ENCODE assay signal across 8 mouse cellular contexts in the genomic region with DNA sequence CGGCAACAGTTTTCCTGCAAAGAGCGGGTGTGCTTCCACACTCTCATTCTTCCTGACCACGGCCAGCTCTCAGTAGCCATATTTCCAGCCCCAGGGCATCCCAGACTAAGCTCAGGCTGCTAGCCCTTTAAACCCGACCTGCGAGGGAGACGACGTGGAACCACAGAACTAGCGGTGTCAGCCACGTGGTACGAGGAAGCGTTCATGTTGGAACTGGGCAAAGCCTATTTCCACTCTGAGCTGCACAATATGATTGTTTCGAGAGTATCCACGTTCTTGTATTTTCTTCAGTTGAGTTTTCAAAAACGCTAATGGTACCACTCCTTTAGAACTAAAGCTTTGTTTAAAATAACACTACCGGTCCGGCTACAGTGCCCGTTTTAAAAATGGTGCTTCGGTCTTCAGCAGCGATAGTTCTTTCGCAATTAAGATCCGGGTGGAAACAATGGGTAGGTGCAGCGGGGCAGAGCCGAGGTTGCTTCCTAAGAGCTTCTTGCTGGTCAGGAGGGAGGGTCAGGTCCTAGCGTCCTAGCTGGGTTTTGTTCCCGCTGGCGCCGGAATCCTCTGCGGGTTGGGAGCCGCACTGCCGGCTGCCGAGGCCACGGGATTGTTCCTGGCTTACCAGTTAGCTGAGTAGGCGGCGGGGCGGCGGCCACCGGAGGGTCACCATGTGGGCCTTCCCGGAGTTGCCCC. TPM values are rescaled to one million over a fixed set of nuclear protein-coding genes. Genes with fewer than 3 reads are reported as not detected.
DNase-seq lines count a peak whose midpoint lies in the region; ATAC-seq and TF ChIP-seq lines count a peak whose summit lies in the region.

No protein-coding gene starts in this region.

- no peaks in the 10 kb centered on the region for H3K9me3 ChIP-seq in G1E (replicated peaks)
- no peaks in the 10 kb centered on the region for H3K9me3 ChIP-seq in forebrain, embryonic 16.5 days (ENCODE audit: control insufficient read depth, low read length)
- H3K9me3 ChIP-seq in neural tube, embryonic 15.5 days (replicated peaks) = no peaks in the 10 kb centered on the region

- peak overlapping the region; percentile 70 for H3K4me2 ChIP-seq in forebrain, embryonic 16.5 days (ENCODE audit: low read length)
- peak overlapping the region; percentile 91 for H3K4me2 ChIP-seq in neural tube, embryonic 15.5 days

- WGBS in cerebellum, adult 2 months = under 1% methylated on average over 38 of the region's 38 CpGs
- under 1% methylated on average over 38 of the region's 38 CpGs for WGBS in forebrain, embryonic 16.5 days
- under 1% methylated on average over 38 of the region's 38 CpGs for WGBS in neural tube, embryonic 15.5 days

- TF ChIP-seq POLR2A in cerebellum, adult 2 months (IDR thresholded peaks at IDR 0.05; ENCODE audit: borderline replicate concordance, insufficient read depth, low read length) = peak; percentile 65; the same call in 1 of the 2 replicates

- peaks cover 36% of the 10 kb centered on the region for H3K4me1 ChIP-seq in G1E (ENCODE audit: insufficient read depth, low read depth, low read length)
- 0 out of 2 replicates have a peak, but pooled peaks cover 3% of the 10 kb centered on the region for H3K4me1 ChIP-seq in cerebellum, adult 2 months (ENCODE audit: control insufficient read depth, insufficient read depth, low read length)
- H3K4me1 ChIP-seq in forebrain, embryonic 16.5 days (replicated peaks; ENCODE audit: control insufficient read depth, insufficient read depth, low read length) = peaks cover 16% of the 10 kb centered on the region
- peaks cover 19% of the 10 kb centered on the region for H3K4me1 ChIP-seq in neural tube, embryonic 15.5 days

- peak; percentile 58 for DNase-seq in G1E (ENCODE audit: low spot score)
- peak; percentile 86 to 92 for DNase-seq in cerebellum, adult 2 months
- peak; percentile 78 for DNase-seq in heart, postnatal 25 days (ENCODE audit: low spot score)
- DNase-seq in layer of hippocampus, adult 11-12 months (ENCODE audit: low spot score) = peak; percentile 89
- DNase-seq in lung, adult 18-20 months = peak; percentile 90 to 92
- peak; percentile 77 for DNase-seq in testis, postnatal 10 days (ENCODE audit: low spot score)

- peaks cover 36% of the 10 kb centered on the region for H3K36me3 ChIP-seq in G1E (replicated peaks)
- peaks cover 3% of the 10 kb centered on the region for H3K36me3 ChIP-seq in forebrain, embryonic 16.5 days (ENCODE audit: control insufficient read depth, insufficient read depth)
- peaks cover 26% of the 10 kb centered on the region for H3K36me3 ChIP-seq in neural tube, embryonic 15.5 days

- TF ChIP-seq CTCF in G1E (IDR thresholded peaks at IDR 0.05; ENCODE audit: low read depth, low read length) = no peak
- TF ChIP-seq CTCF in cerebellum, adult 2 months (IDR thresholded peaks at IDR 0.05; ENCODE audit: borderline replicate concordance, insufficient read depth, low read depth, low read length) = no peak

- peak overlapping the region; percentile 54 for H3K27ac ChIP-seq in cerebellum, adult 2 months (ENCODE audit: insufficient read depth, low read length)
- H3K27ac ChIP-seq in forebrain, embryonic 16.5 days (ENCODE audit: low read length) = peak overlapping the region; percentile 92
- H3K27ac ChIP-seq in neural tube, embryonic 15.5 days (replicated peaks) = peak overlapping the region; percentile 93

- no peaks in the 10 kb centered on the region for H3K27me3 ChIP-seq in G1E (ENCODE audit: insufficient read depth, low read length)
- no peaks in the 10 kb centered on the region for H3K27me3 ChIP-seq in cerebellum, adult 2 months (ENCODE audit: control insufficient read depth, insufficient read depth, low read length)
- no peaks in the 10 kb centered on the region for H3K27me3 ChIP-seq in forebrain, embryonic 16.5 days (replicated peaks; ENCODE audit: control insufficient read depth, insufficient read depth, low read length)
- H3K27me3 ChIP-seq in neural tube, embryonic 15.5 days (replicated peaks) = no peaks in the 10 kb centered on the region

- H3K4me3 ChIP-seq in G1E (ENCODE audit: low read depth, low read length) = peak overlapping the region; percentile 90
- H3K4me3 ChIP-seq in cerebellum, adult 2 months (replicated peaks; ENCODE audit: insufficient read depth, low read depth, low read length) = peak overlapping the region; percentile 70
- peak overlapping the region; percentile 93 for H3K4me3 ChIP-seq in forebrain, embryonic 16.5 days (replicated peaks; ENCODE audit: low read length)
- H3K4me3 ChIP-seq in neural tube, embryonic 15.5 days (replicated peaks) = peak overlapping the region; percentile 85

- intact Hi-C loops in heart, postnatal 25 days (cut with DNase I) = loop anchor here (2.0 kb wide), 1 partner anchor 22 kb away; the partner anchor contains the start of gene Hinfp

- H3K9ac ChIP-seq in forebrain, embryonic 16.5 days (replicated peaks; ENCODE audit: low read depth, low read length) = peak overlapping the region; percentile 92
- H3K9ac ChIP-seq in neural tube, embryonic 15.5 days (replicated peaks) = peak overlapping the region; percentile 93

- ATAC-seq in G1E (ENCODE audit: extremely low read depth, insufficient number of reproducible peaks, low FRiP score, poor library complexity, severe bottlenecking) = peak; percentile 64
- peak; percentile 94 for ATAC-seq in forebrain, embryonic 16.5 days
- peak; percentile 95 for ATAC-seq in neural tube, embryonic 15.5 days (ENCODE audit: low FRiP score)

RNA-seq across cellular contexts. Expression of gene Dpagt1, which starts 0.7 kb away (rescaled TPM):
- 33.6 and 36.5 TPM in 2 replicates for total RNA-seq in G1E (2014; fragmentation: Nextera tagmentation)
- total RNA-seq in G1E (2017) = 11.8 and 12.3 TPM in 2 replicates
- 6.5 and 6.8 TPM in 2 replicates for polyA plus RNA-seq in G1E (2012)
- 23.5 and 23.6 TPM in 2 replicates for polyA plus RNA-seq in cerebellum, adult 2 months (2012; rRNA removed)
- 35.2 and 35.7 TPM in 2 replicates for polyA plus RNA-seq in forebrain, embryonic 16.5 days (2015; fragmentation: Nextera tagmentation; extraction: Ambion mirVana)
- total RNA-seq in heart, postnatal 25 days (2021) = 10 to 100 TPM; 18.6 to 19.6 TPM
- 30.5 and 34.0 TPM in 2 replicates for polyA plus RNA-seq in neural tube, embryonic 15.5 days (2015; fragmentation: Nextera tagmentation; extraction: Ambion mirVana)

RNA-seq across cellular contexts. Expression of gene C2cd2l, which starts 6.4 kb away (rescaled TPM):
- total RNA-seq in G1E (2014; fragmentation: Nextera tagmentation) (9.5 and 19.3 TPM in 2 replicates), G1E (2017) (6.3 TPM in 2 replicates)
- polyA plus RNA-seq in G1E (2012) = 35.8 and 40.9 TPM in 2 replicates
- 112 and 113 TPM in 2 replicates for polyA plus RNA-seq in cerebellum, adult 2 months (2012; rRNA removed)
- polyA plus RNA-seq in forebrain, embryonic 16.5 days (2015; fragmentation: Nextera tagmentation; extraction: Ambion mirVana) = 29.0 and 31.4 TPM in 2 replicates
- 10 to 100 TPM; 11.7 to 13.9 TPM for total RNA-seq in heart, postnatal 25 days (2021)
- polyA plus RNA-seq in neural tube, embryonic 15.5 days (2015; fragmentation: Nextera tagmentation; extraction: Ambion mirVana) = 21.7 and 24.3 TPM in 2 replicates

RNA-seq across cellular contexts. Expression of gene H2afx, which starts 8.0 kb away (rescaled TPM):
- total RNA-seq in G1E (2014; fragmentation: Nextera tagmentation) (227 and 235 TPM in 2 replicates), G1E (2017) (240 and 251 TPM in 2 replicates)
- polyA plus RNA-seq in G1E (2012) = 762 and 998 TPM in 2 replicates
- 63.1 and 63.5 TPM in 2 replicates for polyA plus RNA-seq in cerebellum, adult 2 months (2012; rRNA removed)
- polyA plus RNA-seq in forebrain, embryonic 16.5 days (2015; fragmentation: Nextera tagmentation; extraction: Ambion mirVana) = 182 and 199 TPM in 2 replicates
- 10 to 100 TPM; 14.6 to 15.6 TPM for total RNA-seq in heart, postnatal 25 days (2021)
- 108 and 149 TPM in 2 replicates for polyA plus RNA-seq in neural tube, embryonic 15.5 days (2015; fragmentation: Nextera tagmentation; extraction: Ambion mirVana)

RNA-seq across cellular contexts. Expression of gene Hmbs, which starts 17.5 kb away (rescaled TPM):
- total RNA-seq in G1E (2014; fragmentation: Nextera tagmentation) (82.7 and 175 TPM in 2 replicates), G1E (2017) (108 and 148 TPM in 2 replicates)
- 86.9 and 90.1 TPM in 2 replicates for polyA plus RNA-seq in G1E (2012)
- 32.2 and 35.4 TPM in 2 replicates for polyA plus RNA-seq in cerebellum, adult 2 months (2012; rRNA removed)
- polyA plus RNA-seq in forebrain, embryonic 16.5 days (2015; fragmentation: Nextera tagmentation; extraction: Ambion mirVana) = 64.3 and 64.7 TPM in 2 replicates
- total RNA-seq in heart, postnatal 25 days (2021) = 10 to 100 TPM; 46.3 to 47.0 TPM
- 58.3 and 62.5 TPM in 2 replicates for polyA plus RNA-seq in neural tube, embryonic 15.5 days (2015; fragmentation: Nextera tagmentation; extraction: Ambion mirVana)

RNA-seq across cellular contexts. Expression of gene Hinfp, which starts 21.0 kb away (rescaled TPM):
- total RNA-seq in G1E (2014; fragmentation: Nextera tagmentation) = 26.3 and 46.1 TPM in 2 replicates
- total RNA-seq in G1E (2017) = 22.0 and 23.1 TPM in 2 replicates
- polyA plus RNA-seq in G1E (2012) = 5.4 and 8.4 TPM in 2 replicates
- 35.8 and 36.0 TPM in 2 replicates for polyA plus RNA-seq in cerebellum, adult 2 months (2012; rRNA removed)
- 34.1 and 35.6 TPM in 2 replicates for polyA plus RNA-seq in forebrain, embryonic 16.5 days (2015; fragmentation: Nextera tagmentation; extraction: Ambion mirVana)
- 10 to 100 TPM in 1 of 2 experiments, 1 to 10 TPM in 1; 7.9 to 12.7 TPM for total RNA-seq in heart, postnatal 25 days (2021)
- polyA plus RNA-seq in neural tube, embryonic 15.5 days (2015; fragmentation: Nextera tagmentation; extraction: Ambion mirVana) = 28.0 and 28.2 TPM in 2 replicates

Comparison
In these comparisons a context has a peak if more than half of its experiments do, and no peak if none do; other contexts are left out.
1. Peak in every context shown above with its lines: DNase-seq, ATAC-seq, H3K4me3 ChIP-seq and H3K27ac ChIP-seq.